Mouse (Mus musculus): ENCODE measurements around the gene G0s2.

G0s2 gene

GRCm38 (mm10) chr1:193272916-193273601, at the start of gene G0s2:
Gene G0s2, minus strand, starts transcription at chr1:193273217.
- in situ Hi-C loops (cut with MboI): no loop called here

- in situ Hi-C loops (cut with MboI): no loop called here
Measured at GRCm38 (mm10) chr1:193320398-193320797, 47.4 kb upstream of the G0s2 start.

- in situ Hi-C loops (cut with MboI): no loop called here
Measured at GRCm38 (mm10) chr1:193319721-193320120, 46.7 kb upstream of the G0s2 start.

GRCm38 (mm10) chr1:193317159-193317559, 44.1 kb upstream of the G0s2 start:
- in situ Hi-C loops (cut with MboI): no loop called here

GRCm38 (mm10) chr1:193316358-193316750, 43.3 kb upstream of the G0s2 start:
- in situ Hi-C loops (cut with MboI): no loop called here

- in situ Hi-C loops (cut with MboI): no loop called here
Measured at GRCm38 (mm10) chr1:193315705-193316357, 42.8 kb upstream of the G0s2 start.

DNA sequence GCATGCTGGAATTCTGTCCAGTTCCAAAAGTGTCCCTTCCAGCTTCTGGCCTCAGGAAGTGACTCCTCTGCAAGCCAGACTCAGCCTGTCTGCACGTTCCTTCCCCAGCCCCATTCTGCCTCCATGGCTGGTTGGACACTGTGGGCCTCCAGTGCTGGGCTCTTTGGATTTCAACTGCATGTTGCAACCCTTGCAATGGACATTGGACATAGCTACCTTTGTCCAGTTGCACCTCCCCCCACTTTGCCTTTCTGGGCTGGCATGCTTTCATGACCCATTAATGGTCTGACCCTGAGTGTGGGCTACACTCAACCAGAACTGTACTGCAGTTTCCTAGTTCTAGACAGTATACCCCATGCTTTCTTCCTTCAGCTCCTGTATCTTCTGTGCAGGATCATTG, 38.6 kb upstream of the G0s2 start:
- in situ Hi-C loops (cut with MboI): no loop called here

DNA sequence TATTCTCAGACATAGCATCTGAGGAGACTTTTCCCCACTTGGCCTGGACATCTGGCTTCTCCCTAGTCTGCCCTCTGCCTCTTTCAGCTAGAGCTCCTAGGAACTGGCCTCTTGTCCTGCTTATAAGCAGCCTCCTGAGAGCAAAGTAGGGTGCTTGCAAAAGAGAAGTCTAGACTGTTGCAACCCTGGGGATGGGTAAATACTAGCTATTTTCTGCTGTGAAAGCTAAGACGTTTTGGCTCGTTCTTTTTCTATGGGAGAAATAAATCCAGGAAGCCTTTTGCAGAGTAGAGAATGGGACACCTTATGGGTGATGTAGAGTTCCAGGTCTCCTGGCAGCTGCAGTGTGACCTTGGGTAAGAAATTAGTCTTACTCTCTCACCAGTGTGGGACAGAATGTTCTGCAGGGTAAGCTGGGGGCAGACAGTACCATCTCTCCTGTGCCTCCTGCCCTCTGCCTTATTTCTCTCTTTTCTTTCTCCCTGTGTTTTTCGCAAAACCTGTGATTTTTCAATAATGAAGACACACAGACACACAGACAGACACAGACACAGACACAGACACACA, 37.6 kb upstream of the G0s2 start:
- in situ Hi-C loops (cut with MboI): no loop called here

- in situ Hi-C loops (cut with MboI): no loop called here
Measured at GRCm38 (mm10) chr1:193309785-193310518, 36.9 kb upstream of the G0s2 start.

DNA sequence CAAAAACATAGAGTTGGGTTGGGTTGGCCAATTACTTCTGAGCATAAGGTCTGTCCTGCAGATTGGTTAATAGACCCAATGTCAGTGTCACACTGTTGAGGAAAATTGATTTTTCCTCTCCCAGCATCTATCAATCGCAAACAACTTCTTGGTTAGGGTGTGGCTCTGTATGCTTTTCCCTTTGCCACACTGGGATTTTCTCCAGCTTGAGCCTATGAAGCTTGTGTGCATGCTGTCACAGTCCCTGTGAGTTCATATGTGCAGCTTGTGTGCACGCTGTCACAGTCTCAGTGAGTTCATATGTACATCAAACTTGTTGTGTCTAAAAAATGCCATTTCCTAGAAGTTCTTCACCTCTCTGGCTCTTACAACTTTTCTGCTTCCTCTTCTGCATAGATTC, 33.8 kb upstream of the G0s2 start:
- in situ Hi-C loops (cut with MboI): no loop called here

GRCm38 (mm10) chr1:193305386-193305785, 32.4 kb upstream of the G0s2 start:
- in situ Hi-C loops (cut with MboI): no loop called here

GRCm38 (mm10) chr1:193303096-193303495, 30.1 kb upstream of the G0s2 start:
- in situ Hi-C loops (cut with MboI): no loop called here

- in situ Hi-C loops (cut with MboI): no loop called here
Measured at GRCm38 (mm10) chr1:193302093-193302405, 29.0 kb upstream of the G0s2 start.

DNA sequence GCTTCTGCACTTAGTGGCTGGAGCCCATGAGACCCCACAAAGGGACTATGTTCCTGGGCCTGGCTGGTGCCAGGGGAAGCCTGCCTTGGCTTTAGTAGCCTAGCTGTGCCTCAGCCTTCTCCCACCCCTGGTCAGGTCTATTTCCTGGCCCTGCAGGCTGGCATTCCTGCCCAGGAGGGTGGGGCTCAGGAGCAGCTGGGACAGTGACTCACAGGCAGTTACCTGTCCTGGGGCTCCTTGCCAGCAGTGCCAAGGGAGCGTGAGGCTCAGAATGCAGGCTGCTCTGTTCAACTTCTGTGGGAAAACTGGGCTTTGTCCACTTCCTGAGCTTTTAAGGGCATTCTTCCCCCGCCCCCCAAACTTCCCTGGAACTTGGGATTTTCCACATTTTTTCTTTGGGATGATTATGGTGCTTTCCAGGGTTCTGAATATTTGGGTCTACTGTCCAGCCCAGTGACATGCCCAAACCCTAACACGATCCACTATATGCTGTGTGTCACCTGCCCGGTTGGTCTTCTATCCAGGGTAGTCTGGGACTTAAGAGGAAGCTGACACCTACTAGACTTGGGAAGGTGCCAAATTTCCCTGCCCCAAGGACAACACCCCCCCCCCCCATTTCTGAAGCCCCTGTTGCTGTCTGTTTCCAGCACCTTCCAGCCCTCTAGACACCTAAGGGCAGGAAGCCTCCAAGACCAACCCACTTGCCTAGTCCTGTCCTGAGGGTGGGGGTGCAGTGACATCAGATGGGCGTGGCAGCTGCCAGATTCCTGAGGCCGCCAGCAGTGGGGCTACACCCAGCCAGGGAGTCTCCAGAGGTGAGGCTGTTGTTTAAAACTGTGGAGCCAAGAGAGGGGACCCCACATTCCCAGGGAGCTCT, 28.4 kb upstream of the G0s2 start:
- in situ Hi-C loops (cut with MboI): no loop called here

- in situ Hi-C loops (cut with MboI): no loop called here
Measured at GRCm38 (mm10) chr1:193299995-193300394, 27.0 kb upstream of the G0s2 start.

DNA sequence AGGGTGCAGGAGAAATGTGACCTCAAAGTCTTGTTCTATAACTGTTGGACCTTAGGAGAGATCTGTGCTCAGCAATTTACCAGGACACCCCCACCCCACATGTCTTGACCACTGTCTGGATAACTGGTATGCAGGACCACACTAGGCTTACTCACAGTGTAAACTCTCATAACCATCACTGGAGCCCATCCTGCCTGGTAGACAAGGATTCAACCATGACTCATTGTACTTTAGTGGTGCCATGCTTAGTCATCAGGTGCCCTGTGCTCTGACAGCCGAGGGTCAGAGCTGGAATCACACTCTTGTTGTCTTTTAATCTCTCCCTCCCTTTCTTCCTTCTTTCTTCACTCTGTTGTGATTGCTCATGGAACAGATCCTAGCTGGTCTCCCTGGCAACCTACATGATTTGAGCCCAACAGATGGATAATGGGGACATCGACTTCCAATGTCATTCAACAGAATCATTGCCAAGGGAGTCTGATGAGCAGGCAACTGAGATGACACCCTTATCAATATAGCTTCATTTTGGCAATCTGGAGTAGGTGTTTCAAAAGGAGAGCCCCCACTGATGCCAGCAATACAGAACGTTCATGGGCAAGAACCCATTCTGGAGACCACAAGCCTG, 25.2 kb upstream of the G0s2 start:
- in situ Hi-C loops (cut with MboI): no loop called here

- in situ Hi-C loops (cut with MboI): no loop called here
Measured at GRCm38 (mm10) chr1:193295920-193296319, 22.9 kb upstream of the G0s2 start.

- in situ Hi-C loops (cut with MboI): no loop called here
Measured at GRCm38 (mm10) chr1:193293926-193294325, 20.9 kb upstream of the G0s2 start.

GRCm38 (mm10) chr1:193293039-193293438, 20.0 kb upstream of the G0s2 start:
- in situ Hi-C loops (cut with MboI): no loop called here

- in situ Hi-C loops (cut with MboI): no loop called here
Measured at GRCm38 (mm10) chr1:193290686-193291085, 17.7 kb upstream of the G0s2 start.

DNA sequence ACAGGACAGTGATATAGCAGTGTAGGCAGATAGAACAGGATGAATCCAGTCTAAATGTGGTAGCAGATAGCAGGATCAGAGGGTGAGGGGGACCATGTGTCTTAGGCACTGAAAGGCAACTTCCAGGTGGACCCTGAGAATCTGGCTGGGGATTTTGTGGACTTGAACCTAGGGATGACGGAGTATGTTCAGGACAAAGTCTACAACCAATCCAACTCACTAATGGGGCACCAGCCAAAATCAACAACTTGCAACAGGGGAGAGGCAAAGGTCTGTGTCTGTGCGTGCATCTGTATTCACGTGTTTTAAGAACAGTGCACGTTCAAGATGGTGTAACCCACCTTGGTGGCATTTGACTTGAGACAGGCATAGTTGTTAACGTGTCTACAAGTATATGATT, 16.9 kb upstream of the G0s2 start:
- in situ Hi-C loops (cut with MboI): no loop called here

Measured in mature B cell (primary cell).